Mouse (Mus musculus) liver (tissue): ENCODE measurements around the gene D130043K22Rik.
A peak's percentile ranks its signal among the peaks of the same experiment; 100 is the strongest.

Source experiments
- DNase-seq: peaks from one replicate; pipeline ENCODE4 v3.0.0-alpha.2; 2020; ENCODE audit warnings: mixed read lengths

The D130043K22Rik gene

GRCm38 (mm10) chr13:24903412-24903811, 58.5 kb downstream of the D130043K22Rik start:
- no peak for DNase-seq

GRCm38 (mm10) chr13:24905422-24905821, 60.5 kb downstream of the D130043K22Rik start:
- DNase-seq, result no peak

GRCm38 (mm10) chr13:24906831-24907570, 62.1 kb downstream of the D130043K22Rik start:
- no peak for DNase-seq

- DNase-seq, result no peak
These were observed 64.2 kb downstream of the D130043K22Rik start for GRCm38 (mm10) chr13:24909112-24909511.

- no peak for DNase-seq
These were observed 68.6 kb downstream of the D130043K22Rik start for GRCm38 (mm10) chr13:24913576-24913975.

- no peak for DNase-seq
These were observed 70.0 kb downstream of the D130043K22Rik start for GRCm38 (mm10) chr13:24914915-24915314.

GRCm38 (mm10) chr13:24915831-24916230, 70.9 kb downstream of the D130043K22Rik start:
- no peak for DNase-seq

GRCm38 (mm10) chr13:24920333-24920977, 75.5 kb downstream of the D130043K22Rik start:
- peak; percentile 27 for DNase-seq

- no peak for DNase-seq
These were observed 76.3 kb downstream of the D130043K22Rik start for GRCm38 (mm10) chr13:24921281-24921680.

- no peak for DNase-seq
These were observed 79.1 kb downstream of the D130043K22Rik start for GRCm38 (mm10) chr13:24923991-24924390.

- DNase-seq, result no peak
These were observed 85.7 kb downstream of the D130043K22Rik start for GRCm38 (mm10) chr13:24930591-24930990.

GRCm38 (mm10) chr13:24933199-24933598, 88.3 kb downstream of the D130043K22Rik start:
- DNase-seq, result peak; percentile 13

- DNase-seq, result no peak
These were observed 91.8 kb downstream of the D130043K22Rik start for GRCm38 (mm10) chr13:24936772-24937107.

GRCm38 (mm10) chr13:24937108-24937838, 92.3 kb downstream of the D130043K22Rik start, which contains the start of gene Aldh5a1:
Gene Aldh5a1, minus strand, starts transcription at chr13:24937661.
- DNase-seq, result peak; percentile 61

- no peak for DNase-seq
These were observed 92.9 kb downstream of the D130043K22Rik start for GRCm38 (mm10) chr13:24937839-24938166.

- peak; percentile 68 for DNase-seq
These were observed 93.7 kb downstream of the D130043K22Rik start for GRCm38 (mm10) chr13:24938683-24939082.

- DNase-seq, result no peak
These were observed 94.5 kb downstream of the D130043K22Rik start for GRCm38 (mm10) chr13:24939472-24939871.

GRCm38 (mm10) chr13:24942512-24943282, 97.8 kb downstream of the D130043K22Rik start, which contains the start of gene Gpld1:
Gene Gpld1, plus strand, starts transcription at chr13:24943152.
- no peak for DNase-seq

GRCm38 (mm10) chr13:24943303-24943702, 98.4 kb downstream of the D130043K22Rik start:
- no peak for DNase-seq

- no peak for DNase-seq
These were observed 100.6 kb downstream of the D130043K22Rik start for GRCm38 (mm10) chr13:24945567-24945966.

GRCm38 (mm10) chr13:24947158-24947557, 102.2 kb downstream of the D130043K22Rik start:
- DNase-seq, result no peak

- no peak for DNase-seq
These were observed 103.9 kb downstream of the D130043K22Rik start for GRCm38 (mm10) chr13:24948870-24949269.
